Mouse (Mus musculus) intestine, embryonic 16.5 days (tissue): ENCODE measurements around the gene Itga4. TPM values are rescaled to one million over a fixed set of nuclear protein-coding genes. Genes with fewer than 3 reads are reported as not detected.

Experiments used
- ATAC-seq: fragments of 200-750 bp; cut with Nextera tagmentation; 2 replicates; pipeline ENCODE4 v1.8.0; 2017; ENCODE audit warnings: moderate TSS enrichment, moderate library complexity
- H3K27ac ChIP-seq: fragments of 300-500 bp; sonication (generic); 2 replicates; pipeline ENCODE4 v1.5.1; 2014; ENCODE audit warnings: mild to moderate bottlenecking, low read length
- H3K27me3 ChIP-seq: fragments of 300-500 bp; sonication (generic); replicated peaks from 2 replicates; pipeline ENCODE4 v1.6.1; 2014; ENCODE audit warnings: low read length, control low read depth, mixed read lengths; ENCODE audit not compliant: control insufficient read depth, insufficient read depth
- H3K36me3 ChIP-seq: fragments of 300-500 bp; sonication (generic); 2 replicates; pipeline ENCODE4 v1.6.1; 2014; ENCODE audit warnings: low read length, control low read depth; ENCODE audit not compliant: control insufficient read depth, insufficient read depth
- H3K4me1 ChIP-seq: fragments of 300-500 bp; sonication (generic); 2 replicates; pipeline ENCODE4 v1.6.1; 2014; ENCODE audit warnings: low read length, control low read depth, mixed read lengths; ENCODE audit not compliant: control insufficient read depth, insufficient read depth
- H3K4me2 ChIP-seq: fragments of 300-500 bp; sonication (generic); 2 replicates; pipeline ENCODE4 v1.6.1; 2014; ENCODE audit warnings: low read depth, low read length, control low read depth
- H3K4me3 ChIP-seq: fragments of 300-500 bp; sonication (generic); 2 replicates; pipeline ENCODE4 v1.5.1; 2014; ENCODE audit warnings: mild to moderate bottlenecking, low read length
- H3K9ac ChIP-seq: fragments of 300-500 bp; sonication (generic); 2 replicates; pipeline ENCODE4 v1.6.1; 2014; ENCODE audit warnings: low read depth, low read length
- H3K9me3 ChIP-seq: fragments of 300-500 bp; sonication (generic); 2 replicates; pipeline ENCODE4 v1.6.1; 2016; ENCODE audit warnings: low read length, control low read depth; ENCODE audit not compliant: control insufficient read depth
- WGBS: fragments of 180-500 bp; shearing (Covaris S2); extraction: QIAGEN DNeasy Blood & Tissue Kit; methylation state at CpG from one replicate; pipeline ENCODE4 v1.1.7; 2014; 5-methylcytosine and 5-hydroxymethylcytosine counted together
- polyA plus RNA-seq: library from polyadenylated mRNA; unstranded; fragments of >200 nt; fragmentation: Nextera tagmentation; extraction: Ambion mirVana; gene quantifications from 2 replicates; pipeline ENCODE4 v1.2.1, GENCODE M21; 2015

Itga4 gene
- polyA plus RNA-seq, 1 experiment from 2014 or later: 3.2 TPM

DNA sequence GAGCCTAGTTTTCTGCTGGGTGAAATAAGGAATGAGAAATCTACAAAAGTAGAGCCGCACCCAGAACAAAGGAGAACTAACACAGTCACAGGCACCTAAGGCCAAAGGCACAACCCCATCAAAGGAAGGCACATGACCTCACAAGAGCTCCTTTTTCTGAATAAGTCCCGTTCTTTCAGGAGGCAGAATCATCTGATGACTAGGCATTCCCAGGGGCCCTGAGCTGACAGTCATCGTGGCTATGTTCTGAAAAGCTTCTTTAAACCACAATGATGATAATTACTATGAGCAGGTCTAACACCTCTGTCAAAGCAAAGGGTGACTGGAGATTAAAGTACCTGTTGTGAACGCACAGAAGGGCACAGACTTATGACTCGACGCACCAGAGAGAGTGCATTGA, 108.7 kb downstream of the Itga4 start:
- ATAC-seq: no peak
- no peaks in the 10 kb centered on the region for H3K9me3 ChIP-seq
- H3K27me3 ChIP-seq: no peaks in the 10 kb centered on the region
- no peak overlapping the region for H3K4me3 ChIP-seq
- 77% methylated on average over 6 of the region's 6 CpGs for WGBS
- no peaks in the 10 kb centered on the region for H3K4me1 ChIP-seq
- no peak overlapping the region for H3K27ac ChIP-seq
- H3K36me3 ChIP-seq: no peaks in the 10 kb centered on the region
- no peak overlapping the region for H3K9ac ChIP-seq
- no peak overlapping the region for H3K4me2 ChIP-seq

DNA sequence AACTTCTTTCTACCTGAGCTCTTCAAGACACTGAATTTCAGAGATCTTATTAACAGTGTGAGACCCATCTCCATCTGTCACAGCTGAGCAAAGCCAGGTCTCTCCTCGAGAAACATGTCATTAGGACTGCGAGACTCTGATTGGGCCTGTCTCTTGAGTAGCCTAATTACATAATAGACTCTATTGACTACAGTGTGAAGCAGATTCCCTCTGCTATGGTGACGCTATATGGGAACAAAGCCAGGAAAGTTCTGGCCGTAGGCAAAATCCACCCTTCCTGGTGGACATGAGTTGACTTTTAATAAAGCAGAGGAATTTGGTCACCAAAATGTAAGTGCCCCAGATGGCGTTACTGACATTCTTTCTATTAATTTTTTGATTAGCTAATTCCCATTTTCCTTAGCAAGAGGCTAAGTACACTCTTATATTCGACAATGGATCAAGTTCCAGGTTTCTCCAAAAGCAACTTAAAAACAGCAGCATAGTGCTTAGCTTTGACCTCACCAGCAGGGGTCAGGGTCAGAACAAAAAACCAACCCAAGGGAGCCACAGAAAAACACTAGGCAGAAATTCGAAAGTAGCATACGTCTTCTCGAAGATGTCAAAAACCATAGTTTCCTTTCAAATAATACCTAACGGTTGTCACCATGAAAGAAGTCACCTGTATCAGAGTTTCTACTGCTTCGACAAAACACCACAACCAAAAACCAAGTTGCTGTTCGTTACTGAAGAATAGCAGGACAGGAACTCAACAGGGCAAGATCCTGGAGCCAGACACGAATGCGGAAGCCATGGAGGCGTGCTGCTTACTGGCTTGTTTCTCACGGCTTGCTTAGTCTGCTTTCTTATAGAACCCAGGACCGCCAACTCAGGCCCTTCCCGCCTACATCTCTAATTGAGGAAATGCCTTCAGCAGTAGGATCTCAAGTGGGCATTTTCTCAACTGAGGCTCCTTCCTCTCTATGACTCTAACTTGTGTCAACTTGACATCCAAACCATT, 112.5 kb downstream of the Itga4 start:
- no peaks in the 10 kb centered on the region for H3K9me3 ChIP-seq
- 76% methylated on average over 18 of the region's 18 CpGs for WGBS
- H3K4me3 ChIP-seq: no peak overlapping the region
- no peaks in the 10 kb centered on the region for H3K27me3 ChIP-seq
- H3K9ac ChIP-seq: no peak overlapping the region
- ATAC-seq: no peak
- no peak overlapping the region for H3K4me2 ChIP-seq
- no peak overlapping the region for H3K27ac ChIP-seq
- H3K4me1 ChIP-seq: no peaks in the 10 kb centered on the region
- no peaks in the 10 kb centered on the region for H3K36me3 ChIP-seq

DNA sequence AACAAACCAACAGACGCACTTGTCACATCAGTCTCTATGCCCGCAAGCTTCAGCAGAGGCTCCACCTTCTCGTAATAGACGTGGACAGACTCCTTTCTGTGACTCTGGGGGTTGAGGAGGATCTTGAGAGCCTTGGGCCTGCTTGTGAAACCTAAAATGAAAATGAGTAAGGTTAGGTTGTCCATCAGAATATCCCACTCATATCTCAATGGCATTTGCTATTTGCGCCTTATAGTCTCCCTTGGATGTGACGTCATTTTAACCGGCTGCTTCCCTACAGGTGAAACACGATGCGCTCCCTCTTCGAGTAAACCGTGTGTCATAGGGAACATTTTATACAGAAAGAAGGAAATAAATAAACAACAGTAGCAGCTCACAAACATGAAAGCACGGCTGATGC, 113.4 kb downstream of the Itga4 start:
- H3K27ac ChIP-seq: no peak overlapping the region
- H3K36me3 ChIP-seq: no peaks in the 10 kb centered on the region
- H3K9me3 ChIP-seq: no peaks in the 10 kb centered on the region
- H3K9ac ChIP-seq: no peak overlapping the region
- no peak overlapping the region for H3K4me2 ChIP-seq
- no peak for ATAC-seq
- H3K27me3 ChIP-seq: no peaks in the 10 kb centered on the region
- 84% methylated on average over 12 of the region's 12 CpGs for WGBS
- H3K4me3 ChIP-seq: no peak overlapping the region
- no peaks in the 10 kb centered on the region for H3K4me1 ChIP-seq

GRCm38 (mm10) chr2:79369061-79369524, 113.9 kb downstream of the Itga4 start:
- no peak for ATAC-seq
- H3K9me3 ChIP-seq: no peaks in the 10 kb centered on the region
- H3K4me2 ChIP-seq: no peak overlapping the region
- H3K9ac ChIP-seq: no peak overlapping the region
- no peaks in the 10 kb centered on the region for H3K36me3 ChIP-seq
- 75% methylated on average over 7 of the region's 7 CpGs for whole genome bisulfite sequencing
- H3K4me1 ChIP-seq: no peaks in the 10 kb centered on the region
- H3K27me3 ChIP-seq: no peaks in the 10 kb centered on the region
- no peak overlapping the region for H3K4me3 ChIP-seq
- no peak overlapping the region for H3K27ac ChIP-seq

DNA sequence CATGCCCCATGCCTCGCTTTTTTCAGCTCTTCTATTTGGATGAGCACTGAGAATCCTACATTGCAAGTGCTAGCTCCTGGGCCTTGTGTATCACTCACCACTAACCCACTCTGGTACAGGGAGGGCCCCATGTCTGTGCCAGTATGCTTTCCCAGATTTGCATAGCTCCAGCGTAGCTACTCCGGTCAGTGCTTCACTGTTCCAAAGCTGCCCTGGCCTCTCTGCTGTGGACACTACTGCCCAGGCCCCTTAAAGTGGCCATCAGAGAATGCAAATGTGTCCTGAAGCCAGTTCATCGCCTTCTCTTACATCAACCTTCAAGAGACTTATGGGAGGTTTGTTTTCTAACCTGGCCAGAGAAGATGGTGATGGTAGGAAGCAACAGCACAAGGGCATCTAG, 114.7 kb downstream of the Itga4 start:
- H3K4me2 ChIP-seq: no peak overlapping the region
- no peak for ATAC-seq
- H3K4me1 ChIP-seq: no peaks in the 10 kb centered on the region
- no peaks in the 10 kb centered on the region for H3K36me3 ChIP-seq
- 81% methylated on average over 4 of the region's 4 CpGs for WGBS
- H3K27me3 ChIP-seq: no peaks in the 10 kb centered on the region
- no peak overlapping the region for H3K4me3 ChIP-seq
- no peak overlapping the region for H3K27ac ChIP-seq
- H3K9me3 ChIP-seq: no peaks in the 10 kb centered on the region
- no peak overlapping the region for H3K9ac ChIP-seq

DNA sequence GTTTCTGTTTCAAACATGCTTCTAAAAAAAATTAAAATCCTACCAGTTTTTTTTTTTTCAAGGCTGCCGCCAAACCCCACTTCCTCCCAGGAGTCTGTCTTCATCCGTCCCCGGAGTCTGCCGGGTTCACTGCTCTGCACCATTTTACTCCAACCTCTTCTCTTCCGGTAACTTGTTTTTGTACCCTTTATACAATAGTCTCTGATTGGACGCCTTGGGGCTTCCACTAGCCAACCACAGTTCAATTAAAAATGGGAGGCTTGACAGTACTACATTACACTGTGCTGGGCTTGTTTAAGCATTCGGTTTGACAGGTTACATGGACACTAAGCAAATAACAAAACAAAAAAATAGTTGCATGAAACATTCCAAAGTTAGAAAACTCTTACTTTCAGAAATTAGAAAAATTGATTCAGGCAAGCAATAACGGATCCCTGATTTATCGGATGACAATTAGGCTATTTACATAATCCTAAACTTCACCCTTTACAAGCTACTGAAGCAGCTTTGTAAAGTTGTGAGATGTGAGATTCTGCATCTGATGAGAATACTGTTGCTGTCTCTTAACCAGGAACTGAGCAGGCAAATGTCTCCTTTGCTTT, 115.6 kb downstream of the Itga4 start:
- ATAC-seq: no peak
- Histone ChIP-seq H3K27ac (no peak overlapping the region), H3K4me3 (no peak overlapping the region), H3K27me3 (no peaks in the 10 kb centered on the region), H3K9me3 (no peaks in the 10 kb centered on the region), H3K4me2 (no peak overlapping the region), H3K9ac (no peak overlapping the region), H3K36me3 (no peaks in the 10 kb centered on the region), H3K4me1 (no peaks in the 10 kb centered on the region)
- WGBS: 81% methylated on average over 9 of the region's 9 CpGs

DNA sequence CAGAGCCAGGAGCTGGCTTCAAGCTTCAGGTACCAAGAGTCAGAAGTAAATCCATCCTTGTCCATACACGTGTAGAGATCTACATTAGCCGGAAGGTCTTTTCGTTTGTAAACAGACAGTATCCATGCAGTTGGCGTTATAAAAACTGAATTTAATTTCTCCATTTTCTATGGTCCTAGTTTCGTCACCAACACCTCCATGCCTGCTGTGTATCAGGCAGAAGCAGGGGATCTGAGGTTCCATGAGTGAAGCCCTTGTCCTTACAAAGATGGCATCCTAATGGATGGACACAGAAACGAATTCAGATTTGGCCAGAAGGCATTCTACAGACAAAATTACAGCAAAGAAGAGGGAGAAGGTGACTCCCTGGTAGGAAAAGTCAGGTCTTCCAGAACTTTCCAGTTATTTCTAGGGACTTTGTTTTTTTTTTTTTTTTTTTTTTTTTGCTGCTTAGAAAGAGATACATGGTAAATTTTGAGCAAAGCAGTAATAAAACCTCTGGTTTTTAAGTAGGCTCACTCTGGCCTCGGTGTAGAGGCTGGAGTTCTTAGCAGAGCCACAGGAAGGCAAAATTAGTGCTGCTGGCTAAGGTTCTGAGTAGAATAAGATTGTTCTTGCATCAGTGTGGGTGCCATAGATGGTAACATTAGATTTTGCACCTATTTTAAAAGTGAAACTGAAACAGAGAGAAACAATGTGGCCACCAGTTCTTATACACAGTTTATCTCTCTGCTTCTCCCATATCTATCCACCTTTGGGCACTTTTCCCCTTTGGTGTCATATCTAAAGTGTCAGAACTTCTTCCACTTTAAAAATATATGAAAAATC, 116.3 kb downstream of the Itga4 start:
- Histone ChIP-seq H3K4me1 (no peaks in the 10 kb centered on the region), H3K9me3 (no peaks in the 10 kb centered on the region), H3K36me3 (no peaks in the 10 kb centered on the region), H3K27me3 (no peaks in the 10 kb centered on the region), H3K4me3 (no peak overlapping the region), H3K27ac (no peak overlapping the region), H3K9ac (no peak overlapping the region), H3K4me2 (no peak overlapping the region)
- ATAC-seq: no peak
- 86% methylated on average over 7 of the region's 7 CpGs for WGBS

- H3K4me3 ChIP-seq: no peak overlapping the region
- no peak overlapping the region for H3K4me2 ChIP-seq
- no peak overlapping the region for H3K9ac ChIP-seq
- H3K27me3 ChIP-seq: no peaks in the 10 kb centered on the region
- H3K4me1 ChIP-seq: no peaks in the 10 kb centered on the region
- H3K9me3 ChIP-seq: no peaks in the 10 kb centered on the region
- WGBS: 85% methylated on average over 2 of the region's 2 CpGs
- H3K27ac ChIP-seq: no peak overlapping the region
- H3K36me3 ChIP-seq: no peaks in the 10 kb centered on the region
- ATAC-seq: no peak
Measured at GRCm38 (mm10) chr2:79372154-79372467, 116.9 kb downstream of the Itga4 start.

DNA sequence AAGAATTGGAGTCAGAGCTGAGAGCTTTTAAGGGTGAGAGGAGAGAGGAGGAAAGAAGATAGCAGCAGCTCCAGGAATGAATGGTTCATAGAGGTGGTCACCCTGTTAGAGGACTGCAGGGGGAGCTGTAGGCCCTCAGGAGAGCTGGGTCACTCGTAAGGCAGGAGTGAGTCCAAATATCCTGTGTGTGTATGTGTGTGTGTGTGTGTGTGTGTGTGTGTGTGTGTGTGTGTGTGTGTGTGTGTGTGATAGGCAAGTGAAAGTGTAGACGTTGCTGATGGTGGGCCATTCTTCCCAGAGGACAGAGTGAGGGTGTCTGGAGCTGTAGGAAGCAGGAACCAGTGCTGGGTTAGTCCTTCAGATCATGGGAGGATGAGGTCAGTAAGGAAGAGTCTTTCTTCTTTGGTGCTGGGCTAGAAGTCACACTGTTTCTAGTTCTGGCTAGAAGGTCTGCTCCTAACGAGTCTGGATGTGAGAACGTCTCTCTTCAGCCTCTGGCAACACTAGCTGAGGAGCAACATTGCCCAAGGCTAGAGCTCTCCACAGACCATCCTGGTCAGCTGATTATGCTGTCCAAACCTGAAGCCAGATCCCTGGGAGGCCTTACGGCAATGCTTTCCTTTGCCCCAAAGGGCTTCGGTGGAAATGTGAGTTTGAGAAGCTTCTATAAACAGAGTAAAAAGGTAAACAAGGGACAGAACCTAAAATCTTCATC, 117.4 kb downstream of the Itga4 start:
- no peak overlapping the region for H3K4me3 ChIP-seq
- H3K4me2 ChIP-seq: no peak overlapping the region
- H3K4me1 ChIP-seq: no peaks in the 10 kb centered on the region
- no peaks in the 10 kb centered on the region for H3K36me3 ChIP-seq
- no peaks in the 10 kb centered on the region for H3K27me3 ChIP-seq
- no peak for ATAC-seq
- H3K9me3 ChIP-seq: no peaks in the 10 kb centered on the region
- H3K9ac ChIP-seq: no peak overlapping the region
- H3K27ac ChIP-seq: no peak overlapping the region
- WGBS: 49% methylated on average over 6 of the region's 6 CpGs
